Mouse (Mus musculus): ENCODE results near the gene Gsg1. TPM values are rescaled to one million over a fixed set of nuclear protein-coding genes. Genes with fewer than 3 reads are reported as not detected.

The Gsg1 gene
- total RNA-seq, 2 experiments from 2014 or later: not detected

Other genes with a start within 250 kb of the Gsg1 start
- 10 to 100 TPM; 23.7 to 28.2 TPM for gene Ddx47, start 242.7 kb downstream of the Gsg1 start, total RNA-seq (2021)
- gene Gprc5a, start 188.7 kb downstream of the Gsg1 start, total RNA-seq (2021): under 1 TPM; 0.39 to 0.48 TPM
- not detected for gene Gprc5d, start 136.1 kb downstream of the Gsg1 start, total RNA-seq (2021)
- gene Fam234b, start 56.4 kb downstream of the Gsg1 start, total RNA-seq (2021): 1 to 10 TPM; 2.4 to 4.3 TPM
- 1 to 10 TPM; 6.8 to 6.9 TPM for gene Hebp1, start 56.3 kb downstream of the Gsg1 start, total RNA-seq (2021)
- not detected for gene Pbp2, start 56.1 kb upstream of the Gsg1 start, total RNA-seq (2021)
- gene Emp1, start 108.2 kb upstream of the Gsg1 start, total RNA-seq (2021): 10 to 100 TPM; 25.5 to 34.9 TPM